Mouse (Mus musculus) liver, embryonic 12.5 days (tissue): Measurements from ENCODE around the gene Fcho2. TPM values are rescaled to one million over a fixed set of nuclear protein-coding genes. Genes with fewer than 3 reads are reported as not detected.

ENCODE experiments used
- ATAC-seq: fragments of 200-750 bp; cut with Nextera tagmentation; 2 replicates; pipeline ENCODE4 v1.8.0; 2017; ENCODE audit warnings: moderate number of reproducible peaks, mild to moderate bottlenecking, moderate library complexity
- H3K27ac ChIP-seq: fragments of 300-500 bp; sonication (generic); 2 replicates; pipeline ENCODE4 v1.5.1; 2016; ENCODE audit warnings: mild to moderate bottlenecking
- H3K27me3 ChIP-seq: fragments of 300-500 bp; sonication (generic); replicated peaks from 2 replicates; pipeline ENCODE4 v1.6.1; 2016; ENCODE audit warnings: mild to moderate bottlenecking, moderate library complexity
- H3K36me3 ChIP-seq: fragments of 300-500 bp; sonication (generic); 2 replicates; pipeline ENCODE4 v1.6.1; 2016; ENCODE audit warnings: mild to moderate bottlenecking, moderate library complexity
- H3K4me1 ChIP-seq: fragments of 300-500 bp; sonication (generic); 2 replicates; pipeline ENCODE4 v1.6.1; 2016
- H3K4me2 ChIP-seq: fragments of 300-500 bp; sonication (generic); 2 replicates; pipeline ENCODE4 v1.6.1; 2016; ENCODE audit warnings: mild to moderate bottlenecking, moderate library complexity
- H3K4me3 ChIP-seq: fragments of 300-500 bp; sonication (generic); 2 replicates; pipeline ENCODE4 v1.5.1; 2016; ENCODE audit warnings: mild to moderate bottlenecking, moderate library complexity
- H3K9ac ChIP-seq: fragments of 300-500 bp; sonication (generic); 2 replicates; pipeline ENCODE4 v1.6.1; 2016; ENCODE audit warnings: mild to moderate bottlenecking, moderate library complexity
- H3K9me3 ChIP-seq: fragments of 300-500 bp; sonication (generic); replicated peaks from 2 replicates; pipeline ENCODE4 v1.6.1; 2016; ENCODE audit warnings: mild to moderate bottlenecking, moderate library complexity
- WGBS: fragments of 180-500 bp; shearing (Covaris S2); methylation state at CpG from one replicate; pipeline ENCODE4 v1.1.7; 2016; ENCODE audit not compliant: insufficient replicate concordance; 5-methylcytosine and 5-hydroxymethylcytosine counted together
- polyA plus RNA-seq: library from polyadenylated mRNA; unstranded; fragments of >200 nt; fragmentation: Nextera tagmentation; extraction: Ambion mirVana; gene quantifications from 2 replicates; pipeline ENCODE4 v1.2.1, GENCODE M21; 2016

Gene Fcho2
- polyA plus RNA-seq, 1 experiment from 2014 or later = 29.4 TPM

DNA sequence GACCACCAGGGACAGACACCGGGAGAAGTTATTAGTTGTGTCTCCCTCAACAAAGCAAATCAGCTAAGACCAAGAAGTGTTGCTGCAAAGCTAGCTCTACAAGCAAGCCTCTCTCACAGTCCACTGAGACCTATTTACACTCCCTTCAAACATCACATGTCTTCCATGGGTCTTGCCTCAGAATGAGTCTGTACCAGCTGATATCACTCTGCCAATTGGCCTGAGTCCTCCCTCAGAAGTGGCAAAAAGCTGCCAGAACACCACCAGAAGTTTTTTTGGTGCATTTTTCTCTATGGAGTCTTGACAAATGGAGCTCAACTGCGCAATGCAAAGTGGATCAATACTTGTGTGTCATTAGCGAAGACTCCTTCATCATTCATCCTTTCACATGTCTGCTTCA, 19.7 kb downstream of the Fcho2 start:
- Histone ChIP-seq H3K4me2 (no peak overlapping the region), H3K36me3 (peaks cover 50% of the 10 kb centered on the region), H3K4me1 (no peaks in the 10 kb centered on the region), H3K9ac (no peak overlapping the region), H3K27me3 (no peaks in the 10 kb centered on the region), H3K27ac (no peak overlapping the region), H3K4me3 (no peak overlapping the region), H3K9me3 (no peaks in the 10 kb centered on the region)
- ATAC-seq = no peak
- 91% methylated on average over 3 of the region's 3 CpGs for WGBS

DNA sequence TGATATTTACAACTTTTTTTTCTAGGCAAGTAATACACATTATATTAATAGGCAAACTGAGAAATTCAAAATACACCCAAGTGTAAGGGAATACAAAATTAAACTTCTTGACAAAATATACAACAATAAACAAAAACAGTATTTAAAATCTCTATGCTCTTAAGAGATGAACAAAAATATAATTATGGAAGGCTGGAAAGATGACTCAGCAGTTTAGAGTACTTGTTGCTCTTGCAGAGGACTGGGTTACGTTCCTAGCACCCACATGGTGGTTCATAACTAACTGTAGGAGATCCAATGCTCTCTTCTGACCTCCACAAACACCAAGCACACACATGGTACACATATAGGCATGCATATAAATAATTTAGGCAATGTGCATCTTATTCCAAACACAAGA, 22.4 kb downstream of the Fcho2 start:
- H3K36me3 ChIP-seq = peaks cover 48% of the 10 kb centered on the region
- H3K4me2 ChIP-seq = no peak overlapping the region
- WGBS = 89% methylated on average over 1 of the region's 1 CpGs
- no peak overlapping the region for H3K9ac ChIP-seq
- H3K27ac ChIP-seq = no peak overlapping the region
- no peaks in the 10 kb centered on the region for H3K4me1 ChIP-seq
- H3K27me3 ChIP-seq = no peaks in the 10 kb centered on the region
- H3K4me3 ChIP-seq = no peak overlapping the region
- no peak for ATAC-seq
- H3K9me3 ChIP-seq = no peaks in the 10 kb centered on the region

DNA sequence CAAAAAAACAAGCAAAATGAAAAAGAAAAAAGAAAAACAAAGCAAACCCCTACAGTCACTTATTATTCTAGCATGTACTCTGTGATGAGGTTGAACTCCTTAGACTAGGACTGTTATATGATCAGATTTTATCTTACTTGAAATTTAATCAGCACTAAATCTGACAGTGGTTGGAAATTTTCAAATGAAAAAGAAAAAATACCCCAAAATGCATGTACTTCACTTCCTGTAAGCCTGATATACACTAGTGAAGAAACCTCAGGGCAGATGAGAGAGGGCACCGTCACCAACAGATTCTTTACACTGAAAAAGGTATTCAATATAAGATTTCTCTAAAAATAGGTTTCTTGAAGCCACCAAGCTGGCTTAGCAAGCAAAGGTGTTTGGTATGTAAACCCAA, 23.6 kb downstream of the Fcho2 start:
- H3K27me3 ChIP-seq = no peaks in the 10 kb centered on the region
- no peak overlapping the region for H3K27ac ChIP-seq
- no peaks in the 10 kb centered on the region for H3K9me3 ChIP-seq
- H3K36me3 ChIP-seq = peaks cover 51% of the 10 kb centered on the region
- no peak for ATAC-seq
- no peak overlapping the region for H3K4me3 ChIP-seq
- H3K4me1 ChIP-seq = peaks cover 10% of the 10 kb centered on the region
- 88% methylated on average over 1 of the region's 1 CpGs for WGBS
- H3K9ac ChIP-seq = no peak overlapping the region
- no peak overlapping the region for H3K4me2 ChIP-seq

DNA sequence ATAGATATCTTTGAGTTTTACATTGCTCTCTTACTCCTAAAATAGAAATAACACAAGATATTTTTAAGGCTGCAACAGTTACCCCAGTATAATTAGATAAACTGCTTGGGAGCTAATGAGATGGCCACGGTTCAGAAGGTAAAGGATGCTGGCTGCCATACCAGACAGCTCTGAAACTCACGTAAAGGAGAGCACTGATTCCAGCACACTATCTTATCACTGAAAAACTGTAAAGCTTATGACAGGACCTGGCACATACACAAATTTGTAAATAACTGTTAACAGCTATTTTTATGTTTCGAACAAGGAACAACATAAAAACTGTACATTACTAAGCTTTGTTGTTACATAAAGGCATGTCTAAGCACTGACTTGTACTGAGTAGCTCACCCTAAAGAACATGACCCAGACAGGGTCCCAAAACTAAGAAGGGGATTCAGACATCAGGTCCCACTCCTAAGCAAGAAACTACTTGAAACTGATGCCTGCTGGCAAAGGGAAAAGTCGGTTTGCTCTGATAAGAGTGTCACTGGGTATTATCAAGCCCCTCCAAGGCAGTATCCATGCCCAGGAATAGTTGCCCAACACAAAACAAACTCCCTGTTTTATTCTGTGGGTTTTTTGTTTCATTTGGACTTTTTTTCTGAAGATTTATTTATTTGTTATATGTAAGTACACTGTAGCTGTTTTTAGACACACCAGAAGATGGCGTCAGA, 28.1 kb downstream of the Fcho2 start:
- Histone ChIP-seq H3K9me3 (no peaks in the 10 kb centered on the region), H3K4me2 (no peak overlapping the region), H3K27me3 (no peaks in the 10 kb centered on the region), H3K4me1 (peaks cover 10% of the 10 kb centered on the region), H3K9ac (no peak overlapping the region), H3K27ac (no peak overlapping the region), H3K36me3 (peaks cover 60% of the 10 kb centered on the region), H3K4me3 (no peak overlapping the region)
- WGBS = 65% methylated on average over 5 of the region's 5 CpGs
- 0 out of 2 replicates have a peak, but pooled peaks have one; percentile 46 for ATAC-seq

DNA sequence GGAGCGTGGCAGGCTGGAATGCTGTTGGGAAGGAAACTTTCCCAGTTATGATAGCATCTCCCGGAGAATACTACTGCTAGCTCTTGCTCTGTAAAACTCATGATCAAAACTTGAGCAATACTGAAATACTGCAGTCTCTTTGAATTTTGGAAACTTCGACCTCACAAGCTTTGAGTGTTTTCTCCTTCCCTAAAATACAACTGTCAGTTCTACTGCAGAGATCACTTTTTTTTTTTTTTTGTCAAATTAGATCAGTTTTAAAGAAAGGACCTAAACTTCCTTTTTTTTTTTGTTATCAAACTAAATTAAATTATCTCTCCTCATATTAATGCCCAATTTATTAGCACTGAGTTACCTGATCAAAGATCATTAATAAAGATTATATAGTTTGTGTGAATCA, 37.3 kb downstream of the Fcho2 start:
- no peak overlapping the region for H3K27ac ChIP-seq
- no peak overlapping the region for H3K9ac ChIP-seq
- H3K4me3 ChIP-seq = no peak overlapping the region
- peaks cover 71% of the 10 kb centered on the region for H3K36me3 ChIP-seq
- no peaks in the 10 kb centered on the region for H3K27me3 ChIP-seq
- H3K4me2 ChIP-seq = no peak overlapping the region
- H3K4me1 ChIP-seq = no peaks in the 10 kb centered on the region
- WGBS = 81% methylated on average over 3 of the region's 3 CpGs
- ATAC-seq = no peak
- H3K9me3 ChIP-seq = no peaks in the 10 kb centered on the region

DNA sequence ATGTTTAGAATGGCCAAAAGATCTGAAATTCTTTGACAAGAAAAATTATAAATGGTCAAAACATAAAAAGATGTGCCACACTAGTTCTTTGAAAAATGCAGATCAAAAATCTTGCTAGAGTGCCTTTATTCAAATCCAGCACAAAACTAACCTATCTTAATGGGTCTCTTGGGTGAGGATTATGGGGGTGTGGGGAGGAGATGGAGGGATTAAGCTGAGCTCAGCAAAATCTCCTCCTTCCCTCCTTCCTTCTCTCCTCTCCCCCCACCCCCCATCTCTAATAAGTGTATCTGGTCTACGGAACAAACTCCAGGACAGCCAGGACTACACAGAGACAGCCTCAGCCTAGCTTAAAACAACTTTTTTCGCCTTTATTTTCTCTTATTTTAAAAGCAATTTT, 43.8 kb downstream of the Fcho2 start:
- Histone ChIP-seq H3K27me3 (no peaks in the 10 kb centered on the region), H3K4me1 (no peaks in the 10 kb centered on the region), H3K27ac (no peak overlapping the region), H3K4me3 (no peak overlapping the region), H3K9me3 (no peaks in the 10 kb centered on the region), H3K4me2 (no peak overlapping the region), H3K9ac (no peak overlapping the region), H3K36me3 (peaks cover 34% of the 10 kb centered on the region)
- no peak for ATAC-seq
- WGBS = 99% methylated on average over 2 of the region's 2 CpGs

DNA sequence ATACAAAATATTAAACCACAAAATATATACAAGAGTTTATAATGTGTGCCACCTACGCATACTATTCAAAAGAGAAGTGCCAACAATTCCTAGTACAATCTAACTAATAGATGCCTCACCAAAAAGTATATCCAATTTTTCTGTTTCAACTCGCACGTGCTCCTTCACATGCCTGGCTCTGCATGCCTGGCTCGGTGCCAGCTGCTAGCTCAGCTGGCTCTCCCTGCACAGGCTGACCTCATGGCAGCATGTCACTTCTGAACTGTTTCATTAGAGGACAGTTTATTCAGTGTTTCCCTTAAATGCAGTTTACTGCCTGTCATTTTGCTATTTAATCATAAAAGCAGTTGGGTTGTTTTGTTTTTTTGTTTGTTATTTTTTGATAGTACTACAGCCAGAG, 46.9 kb downstream of the Fcho2 start:
- H3K27ac ChIP-seq = no peak overlapping the region
- no peaks in the 10 kb centered on the region for H3K27me3 ChIP-seq
- no peak overlapping the region for H3K4me3 ChIP-seq
- no peak overlapping the region for H3K9ac ChIP-seq
- H3K4me2 ChIP-seq = no peak overlapping the region
- peaks cover 26% of the 10 kb centered on the region for H3K36me3 ChIP-seq
- no peaks in the 10 kb centered on the region for H3K4me1 ChIP-seq
- no peak for ATAC-seq
- 80% methylated on average over 4 of the region's 4 CpGs for WGBS
- H3K9me3 ChIP-seq = no peaks in the 10 kb centered on the region

DNA sequence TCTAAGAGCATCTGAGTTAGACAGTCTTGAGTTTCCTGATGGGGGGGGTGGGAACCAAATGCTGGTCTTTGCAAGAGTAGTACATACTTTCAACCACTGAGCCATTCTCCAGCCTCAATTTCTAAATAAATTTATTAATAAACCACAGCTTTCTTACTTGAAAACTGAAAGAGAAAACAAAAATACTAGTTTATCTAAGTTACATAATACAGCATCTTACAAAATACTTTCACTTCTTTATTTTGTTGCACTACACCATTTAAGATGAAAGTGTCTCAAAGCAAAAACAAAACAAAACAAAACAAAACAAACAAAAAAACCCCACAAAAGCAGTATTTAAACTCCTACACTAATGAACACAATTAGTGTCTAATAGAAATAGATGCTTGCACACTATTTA, 53.5 kb downstream of the Fcho2 start:
- Histone ChIP-seq H3K27me3 (no peaks in the 10 kb centered on the region), H3K4me1 (no peaks in the 10 kb centered on the region), H3K4me2 (no peak overlapping the region), H3K4me3 (no peak overlapping the region), H3K9me3 (no peaks in the 10 kb centered on the region), H3K9ac (no peak overlapping the region), H3K36me3 (peaks cover 38% of the 10 kb centered on the region), H3K27ac (no peak overlapping the region)
- ATAC-seq = no peak

DNA sequence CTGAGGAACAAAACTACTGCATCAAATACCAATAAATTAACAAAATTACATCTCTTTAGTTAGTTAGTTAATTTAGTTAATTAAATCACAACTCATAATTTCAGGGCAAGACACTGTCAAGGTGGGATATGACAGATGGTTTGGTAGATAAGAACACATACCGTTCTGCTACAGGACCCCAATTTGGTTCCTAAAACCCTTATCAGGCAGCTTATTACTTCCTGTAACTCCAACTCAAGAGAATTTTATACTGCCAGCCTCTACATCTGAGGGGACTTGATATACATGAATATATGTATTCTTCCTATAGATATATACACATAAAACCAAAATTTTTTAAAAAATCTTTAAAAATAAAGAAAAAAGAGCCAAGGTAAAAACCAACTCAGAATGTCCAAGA, 59.4 kb downstream of the Fcho2 start:
- Histone ChIP-seq H3K9ac (no peak overlapping the region), H3K4me2 (no peak overlapping the region), H3K36me3 (peaks cover 25% of the 10 kb centered on the region), H3K27me3 (no peaks in the 10 kb centered on the region), H3K4me1 (peaks cover 5% of the 10 kb centered on the region), H3K4me3 (no peak overlapping the region), H3K9me3 (no peaks in the 10 kb centered on the region), H3K27ac (no peak overlapping the region)
- WGBS = 13% methylated on average over 1 of the region's 1 CpGs
- no peak for ATAC-seq

DNA sequence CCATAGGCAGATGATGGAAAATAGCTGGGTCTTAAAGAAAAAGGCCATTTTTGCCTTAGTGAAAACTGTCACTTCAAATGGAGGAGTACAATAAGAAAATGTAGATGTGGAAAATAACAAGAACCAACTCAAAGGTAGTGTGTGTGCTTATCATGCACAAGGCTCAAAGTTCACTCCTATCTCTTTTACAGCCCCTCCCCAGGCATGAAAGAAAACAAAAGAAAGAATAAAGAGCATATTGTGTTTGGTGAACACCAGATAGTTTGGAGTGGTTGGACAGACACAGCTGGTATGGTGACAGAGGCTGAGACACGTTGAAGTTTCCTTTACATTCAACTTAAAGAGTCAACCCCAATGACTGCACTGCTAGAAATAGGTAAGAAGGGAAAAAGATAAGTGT, 70.6 kb downstream of the Fcho2 start:
- Histone ChIP-seq H3K27me3 (no peaks in the 10 kb centered on the region), H3K9ac (no peak overlapping the region), H3K4me2 (no peak overlapping the region), H3K36me3 (peaks cover 68% of the 10 kb centered on the region), H3K9me3 (no peaks in the 10 kb centered on the region), H3K27ac (peak overlapping the region; percentile 43; the same call in 1 of the 2 replicates), H3K4me1 (peaks cover 23% of the 10 kb centered on the region), H3K4me3 (no peak overlapping the region)
- 40% methylated on average over 1 of the region's 1 CpGs for WGBS
- ATAC-seq = peak; percentile 71

DNA sequence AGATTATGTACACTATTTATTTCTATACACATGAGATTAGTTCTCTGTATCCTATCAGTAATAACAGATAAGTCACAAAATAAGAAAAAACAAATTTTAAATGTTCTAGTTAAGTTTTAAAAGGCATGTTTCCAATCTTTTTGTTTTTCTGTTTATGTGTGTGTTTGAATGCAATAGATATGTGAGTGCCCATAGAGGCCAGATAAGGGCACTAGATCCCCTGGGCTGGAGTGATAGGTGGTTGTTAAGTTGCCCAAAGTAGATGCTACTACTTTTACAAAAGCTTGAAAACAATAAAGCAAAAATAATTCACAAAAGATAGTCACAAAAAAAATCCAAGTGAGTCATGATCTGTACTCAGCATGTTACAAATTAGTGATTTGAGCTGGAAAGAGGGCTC, 71.4 kb downstream of the Fcho2 start:
- Histone ChIP-seq H3K9ac (no peak overlapping the region), H3K4me1 (peaks cover 23% of the 10 kb centered on the region), H3K9me3 (no peaks in the 10 kb centered on the region), H3K36me3 (peaks cover 70% of the 10 kb centered on the region), H3K4me3 (no peak overlapping the region), H3K27ac (no peak overlapping the region), H3K4me2 (no peak overlapping the region), H3K27me3 (no peaks in the 10 kb centered on the region)
- peak; percentile 78 for ATAC-seq

DNA sequence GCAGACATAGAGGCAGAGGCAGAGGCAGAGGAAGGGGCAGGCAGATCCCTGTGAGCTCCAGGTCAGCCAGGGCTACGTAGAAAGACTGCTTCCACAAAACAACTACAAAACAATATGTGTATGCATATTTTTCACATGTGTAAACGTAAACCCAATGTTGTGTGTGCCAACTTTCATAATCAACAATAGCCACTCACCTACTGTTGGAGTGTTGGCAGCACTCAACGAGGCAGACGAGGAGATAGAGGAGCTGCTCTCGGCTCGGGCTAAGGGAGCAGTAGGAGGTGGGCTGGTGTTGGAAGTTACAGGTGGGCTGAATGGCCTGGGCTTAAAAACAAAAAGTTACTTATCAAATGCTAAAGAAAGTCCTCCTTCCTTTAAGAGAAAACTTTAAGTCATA, 72.0 kb downstream of the Fcho2 start:
- Histone ChIP-seq H3K4me2 (no peak overlapping the region), H3K9ac (no peak overlapping the region), H3K4me3 (no peak overlapping the region), H3K9me3 (no peaks in the 10 kb centered on the region), H3K27me3 (no peaks in the 10 kb centered on the region), H3K36me3 (peaks cover 69% of the 10 kb centered on the region), H3K4me1 (peaks cover 23% of the 10 kb centered on the region), H3K27ac (0 out of 2 replicates have a peak overlapping the region, but pooled peaks have one; percentile 10)
- WGBS = 71% methylated on average over 6 of the region's 6 CpGs
- ATAC-seq = no peak

DNA sequence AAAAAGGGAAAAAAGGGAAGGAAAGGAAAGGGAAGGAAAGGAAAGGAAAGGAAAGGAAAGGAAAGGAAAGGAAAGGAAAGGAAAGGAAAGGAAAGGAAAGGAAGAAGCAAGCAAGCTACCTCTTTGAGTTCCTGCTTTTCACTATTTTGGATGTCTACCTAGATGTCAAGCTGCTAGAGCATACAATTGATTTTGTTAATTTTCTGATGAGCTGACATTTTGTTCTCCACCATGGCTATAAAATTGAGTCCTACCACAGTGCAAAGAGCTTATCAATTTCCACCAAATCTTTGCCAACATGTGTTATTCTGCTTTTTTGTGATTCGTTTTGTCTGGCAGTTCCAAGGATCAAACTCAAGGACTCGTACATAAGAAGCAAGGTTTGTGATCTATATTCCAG, 77.0 kb downstream of the Fcho2 start:
- Histone ChIP-seq H3K27ac (no peak overlapping the region), H3K4me2 (no peak overlapping the region), H3K36me3 (peaks cover 58% of the 10 kb centered on the region), H3K9ac (no peak overlapping the region), H3K4me1 (peaks cover 8% of the 10 kb centered on the region), H3K4me3 (no peak overlapping the region), H3K9me3 (no peaks in the 10 kb centered on the region), H3K27me3 (no peaks in the 10 kb centered on the region)
- WGBS = 70% methylated on average over 2 of the region's 2 CpGs
- no peak for ATAC-seq
